ENCODE assay signal across 14 mouse cellular contexts in genomic region chr16:90779783-90780182, GRCm38 (mm10). TPM values are rescaled to one million over a fixed set of nuclear protein-coding genes. Genes with fewer than 3 reads are reported as not detected.
A peak's percentile ranks its signal among the peaks of the same experiment; 100 is the strongest.
DNase-seq lines count a peak whose midpoint lies in the region; ATAC-seq and TF ChIP-seq lines count a peak whose summit lies in the region.
"Had no signal": no experiment of that assay in that cellular context is flagged by ENCODE, and none has a peak within 500 bp of the region (broad histone marks: within the 10 kb centered on the region; RNA-seq: fewer than 3 reads in every experiment).

No protein-coding gene starts in this region.

- H3K4me1 ChIP-seq in midbrain, embryonic 10.5 days, result peaks cover 11% of the 10 kb centered on the region
- no peaks in the 10 kb centered on the region for H3K4me1 ChIP-seq in midbrain, postnatal 0 days (ENCODE audit: insufficient read depth, low read length)
- no peaks in the 10 kb centered on the region for H3K4me1 ChIP-seq in hindbrain, embryonic 14.5 days (replicated peaks; ENCODE audit: control insufficient read depth, insufficient read depth, low read length)
- H3K4me1 ChIP-seq in liver, embryonic 14.5 days (replicated peaks; ENCODE audit: control insufficient read depth in 2 of 2, insufficient read depth in 2 of 2, low read length in 1 of 2), result no peaks in the 10 kb centered on the region
- H3K4me1 ChIP-seq in stomach, embryonic 16.5 days (ENCODE audit: control insufficient read depth, insufficient read depth, low read length), result peaks cover 3% of the 10 kb centered on the region; the same call in 1 of the 2 replicates

- TF ChIP-seq EP300 in liver, embryonic 14.5 days (IDR thresholded peaks at IDR 0.05; ENCODE audit: low read depth), result no peak

- no peak for ATAC-seq in midbrain, postnatal 0 days (ENCODE audit: low FRiP score)
- ATAC-seq in hindbrain, embryonic 14.5 days (ENCODE audit: low FRiP score), result peak; percentile 65; the same call in 1 of the 2 replicates
- peak; percentile 79 for ATAC-seq in liver, embryonic 14.5 days (ENCODE audit: insufficient read depth)
- peak; percentile 84; the same call in 1 of the 2 replicates for ATAC-seq in stomach, embryonic 16.5 days (ENCODE audit: insufficient read depth, low FRiP score)

- 65% methylated on average over 11 of the region's 11 CpGs for WGBS in midbrain, embryonic 10.5 days
- 82% methylated on average over 11 of the region's 11 CpGs for WGBS in midbrain, postnatal 0 days
- WGBS in hindbrain, embryonic 14.5 days, result 87% methylated on average over 11 of the region's 11 CpGs
- WGBS in liver, embryonic 14.5 days (ENCODE audit: insufficient replicate concordance), result 71% methylated on average over 11 of the region's 11 CpGs
- WGBS in stomach, embryonic 16.5 days, result 23% methylated on average over 11 of the region's 11 CpGs

- H3K4me3 ChIP-seq in midbrain, embryonic 10.5 days, result no peak overlapping the region
- no peak overlapping the region for H3K4me3 ChIP-seq in midbrain, postnatal 0 days (ENCODE audit: low read depth, low read length)
- no peak overlapping the region for H3K4me3 ChIP-seq in hindbrain, embryonic 14.5 days (replicated peaks; ENCODE audit: low read length)
- no peak overlapping the region for H3K4me3 ChIP-seq in liver, embryonic 14.5 days (ENCODE audit: insufficient read depth in 1 of 2, low read depth in 2 of 2, low read length in 2 of 2)
- H3K4me3 ChIP-seq in stomach, embryonic 16.5 days (replicated peaks; ENCODE audit: low read length), result no peak overlapping the region
- H3K4me3 ChIP-seq in left cerebral cortex, adult 2 months, result no peak overlapping the region

- peaks cover 97% of the 10 kb centered on the region for H3K36me3 ChIP-seq in midbrain, embryonic 10.5 days
- peaks cover 90% of the 10 kb centered on the region for H3K36me3 ChIP-seq in midbrain, postnatal 0 days (ENCODE audit: insufficient read depth, low read length)
- peaks cover 95% of the 10 kb centered on the region for H3K36me3 ChIP-seq in hindbrain, embryonic 14.5 days (replicated peaks; ENCODE audit: control insufficient read depth, insufficient read depth)
- H3K36me3 ChIP-seq in liver, embryonic 14.5 days (replicated peaks; ENCODE audit: control insufficient read depth, insufficient read depth, low read depth), result peaks cover 11% of the 10 kb centered on the region
- H3K36me3 ChIP-seq in stomach, embryonic 16.5 days (ENCODE audit: control insufficient read depth, insufficient read depth, low read length), result 0 out of 2 replicates have a peak, but pooled peaks cover 6% of the 10 kb centered on the region

- intact Hi-C loops in left cerebral cortex, adult 2 months (cut with DNase I), result no loop called here

- H3K27me3 ChIP-seq in midbrain, embryonic 10.5 days (ENCODE audit: low read depth, poor library complexity, severe bottlenecking), result no peaks in the 10 kb centered on the region
- H3K27me3 ChIP-seq in midbrain, postnatal 0 days (ENCODE audit: insufficient read depth, low read length), result no peaks in the 10 kb centered on the region
- no peaks in the 10 kb centered on the region for H3K27me3 ChIP-seq in hindbrain, embryonic 14.5 days (ENCODE audit: control insufficient read depth, insufficient read depth, low read length)
- no peaks in the 10 kb centered on the region for H3K27me3 ChIP-seq in liver, embryonic 14.5 days (ENCODE audit: control insufficient read depth, insufficient read depth, low read length)
- H3K27me3 ChIP-seq in stomach, embryonic 16.5 days (ENCODE audit: control insufficient read depth, insufficient read depth, low read length), result no peaks in the 10 kb centered on the region
- H3K27me3 ChIP-seq: CH12.LX had no signal

- no peak for TF ChIP-seq CTCF in midbrain, postnatal 0 days (IDR thresholded peaks at IDR 0.05)
- no peak for TF ChIP-seq CTCF in liver, embryonic 14.5 days (IDR thresholded peaks at IDR 0.05; ENCODE audit: low read depth)
- TF ChIP-seq CTCF in left cerebral cortex, adult 2 months (IDR thresholded peaks at IDR 0.05), result no peak

- no peak overlapping the region for H3K9ac ChIP-seq in midbrain, postnatal 0 days (replicated peaks; ENCODE audit: low read length, poor library complexity, severe bottlenecking)
- H3K9ac ChIP-seq in hindbrain, embryonic 14.5 days, result no peak overlapping the region
- no peak overlapping the region for H3K9ac ChIP-seq in liver, embryonic 14.5 days (replicated peaks)
- 0 out of 2 replicates have a peak overlapping the region, but pooled peaks have one; percentile 7 for H3K9ac ChIP-seq in stomach, embryonic 16.5 days (ENCODE audit: low read length)

- H3K27ac ChIP-seq in midbrain, embryonic 10.5 days (replicated peaks), result no peak overlapping the region
- no peak overlapping the region for H3K27ac ChIP-seq in midbrain, postnatal 0 days (ENCODE audit: low read depth, low read length)
- H3K27ac ChIP-seq in hindbrain, embryonic 14.5 days, result no peak overlapping the region
- no peak overlapping the region for H3K27ac ChIP-seq in liver, embryonic 14.5 days
- peak overlapping the region; percentile 11; the same call in 1 of the 2 replicates for H3K27ac ChIP-seq in stomach, embryonic 16.5 days (ENCODE audit: low read length)
- H3K27ac ChIP-seq in left cerebral cortex, adult 2 months, result no peak overlapping the region

- no peaks in the 10 kb centered on the region for H3K9me3 ChIP-seq in midbrain, embryonic 10.5 days (replicated peaks)
- H3K9me3 ChIP-seq in midbrain, postnatal 0 days (ENCODE audit: low read length), result no peaks in the 10 kb centered on the region
- H3K9me3 ChIP-seq in hindbrain, embryonic 14.5 days (ENCODE audit: control insufficient read depth, low read length), result no peaks in the 10 kb centered on the region
- H3K9me3 ChIP-seq in liver, embryonic 14.5 days (ENCODE audit: control insufficient read depth, low read length), result no peaks in the 10 kb centered on the region
- no peaks in the 10 kb centered on the region for H3K9me3 ChIP-seq in stomach, embryonic 16.5 days (replicated peaks; ENCODE audit: control insufficient read depth, low read length)

- peak; percentile 19 for DNase-seq in midbrain, embryonic 10.5 days (ENCODE audit: low spot score)
- no peak for DNase-seq in midbrain, postnatal 0 days (ENCODE audit: low spot score)
- no peak for DNase-seq in hindbrain, embryonic 14.5 days (ENCODE audit: low spot score)
- DNase-seq in liver, embryonic 14.5 days (ENCODE audit: low read depth in 3 of 3, low spot score in 3 of 3), result peak; percentile 4 to 27 (median 6)
- DNase-seq in left cerebral cortex, adult 2 months (ENCODE audit: extremely low spot score in 1 of 2, low spot score in 2 of 2), result no peak
- DNase-seq in thymus, postnatal 10 days (ENCODE audit: low spot score in 2 of 2), result no peak
- no peak for DNase-seq in testis, postnatal 14 days (ENCODE audit: low spot score)
- DNase-seq: adrenal gland, postnatal 36 days; cerebellum, postnatal 25 days; kidney, postnatal 25 days; left cerebral cortex, postnatal 4 days; retina, postnatal 1 day had no signal

- H3K4me2 ChIP-seq in midbrain, postnatal 0 days (ENCODE audit: low read depth, low read length, poor library complexity, severe bottlenecking), result no peak overlapping the region
- no peak overlapping the region for H3K4me2 ChIP-seq in hindbrain, embryonic 14.5 days (replicated peaks)
- H3K4me2 ChIP-seq in liver, embryonic 14.5 days (ENCODE audit: low read depth), result no peak overlapping the region
- no peak overlapping the region for H3K4me2 ChIP-seq in stomach, embryonic 16.5 days (ENCODE audit: low read depth, low read length)

RNA-seq across cellular contexts. Expression of gene Urb1, which starts 30.4 kb away (rescaled TPM):
- polyA plus RNA-seq in midbrain, embryonic 10.5 days (2016; fragmentation: Nextera tagmentation; extraction: Ambion mirVana), result 10.7 and 11.0 TPM in 2 replicates
- total RNA-seq in midbrain, postnatal 0 days (2014; rRNA removed), result 16.3 and 17.5 TPM in 2 replicates
- 4.4 and 5.1 TPM in 2 replicates for polyA plus RNA-seq in midbrain, postnatal 0 days (2015; fragmentation: Nextera tagmentation; extraction: Ambion mirVana)
- 9.9 and 11.6 TPM in 2 replicates for polyA plus RNA-seq in hindbrain, embryonic 14.5 days (2014; fragmentation: Nextera tagmentation; extraction: Ambion mirVana)
- 2.9 and 3.6 TPM in 2 replicates for polyA plus RNA-seq in liver, embryonic 14.5 days (2012; rRNA removed)
- polyA plus RNA-seq in liver, embryonic 14.5 days (2014; fragmentation: Nextera tagmentation; extraction: Ambion mirVana), result 5.0 and 6.1 TPM in 2 replicates
- polyA plus RNA-seq in stomach, embryonic 16.5 days (2015; fragmentation: Nextera tagmentation; extraction: Ambion mirVana), result 7.8 and 8.1 TPM in 2 replicates
- total RNA-seq in left cerebral cortex, adult 2 months (2021), result 10 to 100 TPM; 15.8 to 21.3 TPM

RNA-seq across cellular contexts. Expression of gene Mrap, which starts 41.8 kb away (rescaled TPM):
- 0.98 and 2.3 TPM in 2 replicates for polyA plus RNA-seq in midbrain, embryonic 10.5 days (2016; fragmentation: Nextera tagmentation; extraction: Ambion mirVana)
- 0.77 TPM in 1 of 2 replicates, not detected in the other for total RNA-seq in midbrain, postnatal 0 days (2014; rRNA removed)
- polyA plus RNA-seq in midbrain, postnatal 0 days (2015; fragmentation: Nextera tagmentation; extraction: Ambion mirVana), result 0.41 and 0.74 TPM in 2 replicates
- 0.20 TPM in 1 of 2 replicates, not detected in the other for polyA plus RNA-seq in hindbrain, embryonic 14.5 days (2014; fragmentation: Nextera tagmentation; extraction: Ambion mirVana)
- polyA plus RNA-seq in liver, embryonic 14.5 days (2012; rRNA removed), result 44.0 and 45.1 TPM in 2 replicates
- 53.6 and 60.7 TPM in 2 replicates for polyA plus RNA-seq in liver, embryonic 14.5 days (2014; fragmentation: Nextera tagmentation; extraction: Ambion mirVana)
- polyA plus RNA-seq in stomach, embryonic 16.5 days (2015; fragmentation: Nextera tagmentation; extraction: Ambion mirVana), result 0.85 and 2.5 TPM in 2 replicates
- total RNA-seq in left cerebral cortex, adult 2 months (2021), result under 1 TPM in 1 of 2 experiments, not detected in 1; 0.47 TPM
- total RNA-seq: CH12.LX; left cerebral cortex, postnatal 4 days had no signal

RNA-seq across cellular contexts. Expression of gene Eva1c, which starts 46.7 kb away (rescaled TPM):
- 0.96 and 1.8 TPM in 2 replicates for polyA plus RNA-seq in midbrain, embryonic 10.5 days (2016; fragmentation: Nextera tagmentation; extraction: Ambion mirVana)
- 4.3 and 5.1 TPM in 2 replicates for total RNA-seq in midbrain, postnatal 0 days (2014; rRNA removed)
- 3.3 and 3.5 TPM in 2 replicates for polyA plus RNA-seq in midbrain, postnatal 0 days (2015; fragmentation: Nextera tagmentation; extraction: Ambion mirVana)
- 3.1 and 3.4 TPM in 2 replicates for polyA plus RNA-seq in hindbrain, embryonic 14.5 days (2014; fragmentation: Nextera tagmentation; extraction: Ambion mirVana)
- 0.11 and 0.14 TPM in 2 replicates for polyA plus RNA-seq in liver, embryonic 14.5 days (2012; rRNA removed)
- 0.15 and 0.23 TPM in 2 replicates for polyA plus RNA-seq in liver, embryonic 14.5 days (2014; fragmentation: Nextera tagmentation; extraction: Ambion mirVana)
- polyA plus RNA-seq in stomach, embryonic 16.5 days (2015; fragmentation: Nextera tagmentation; extraction: Ambion mirVana), result 2.2 and 2.6 TPM in 2 replicates
- total RNA-seq in left cerebral cortex, adult 2 months (2021), result 1 to 10 TPM; 1.7 to 2.7 TPM
- total RNA-seq: CH12.LX had no signal

RNA-seq across cellular contexts. Expression of gene Mis18a, which starts 52.6 kb away (rescaled TPM):
- 87.7 and 106 TPM in 2 replicates for polyA plus RNA-seq in midbrain, embryonic 10.5 days (2016; fragmentation: Nextera tagmentation; extraction: Ambion mirVana)
- 13.8 and 19.6 TPM in 2 replicates for total RNA-seq in midbrain, postnatal 0 days (2014; rRNA removed)
- 23.6 and 24.9 TPM in 2 replicates for polyA plus RNA-seq in midbrain, postnatal 0 days (2015; fragmentation: Nextera tagmentation; extraction: Ambion mirVana)
- polyA plus RNA-seq in hindbrain, embryonic 14.5 days (2014; fragmentation: Nextera tagmentation; extraction: Ambion mirVana), result 25.8 and 29.9 TPM in 2 replicates
- 23.4 and 31.1 TPM in 2 replicates for polyA plus RNA-seq in liver, embryonic 14.5 days (2012; rRNA removed)
- polyA plus RNA-seq in liver, embryonic 14.5 days (2014; fragmentation: Nextera tagmentation; extraction: Ambion mirVana), result 46.7 and 52.9 TPM in 2 replicates
- 50.4 and 52.1 TPM in 2 replicates for polyA plus RNA-seq in stomach, embryonic 16.5 days (2015; fragmentation: Nextera tagmentation; extraction: Ambion mirVana)
- total RNA-seq in left cerebral cortex, adult 2 months (2021), result 1 to 10 TPM; 5.4 to 8.2 TPM

Comparison
In these comparisons a context has a peak if more than half of its experiments do, and no peak if none do; other contexts are left out.
1. DNase-seq: peak in midbrain, embryonic 10.5 days (single experiment) and liver, embryonic 14.5 days (3 of 3); none in midbrain, postnatal 0 days (single experiment), hindbrain, embryonic 14.5 days (single experiment), left cerebral cortex, adult 2 months (0 of 2), thymus, postnatal 10 days (0 of 2) and testis, postnatal 14 days (single experiment).
2. RNA of gene Mrap, which starts 41.8 kb away (polyA plus RNA-seq): 44.0 to 60.7 TPM in liver, embryonic 14.5 days; 0.85 to 2.5 TPM in stomach, embryonic 16.5 days, 0.98 to 2.3 TPM in midbrain, embryonic 10.5 days, 0.41 to 0.74 TPM in midbrain, postnatal 0 days and 0.20 TPM in hindbrain, embryonic 14.5 days; every median in the first group is over 10 times any median in the second.